Mouse (Mus musculus): ENCODE measurements around the gene Gpr12. TPM values are rescaled to one million over a fixed set of nuclear protein-coding genes. Genes with fewer than 3 reads are reported as not detected.
"Not testable (repeated sequence)": the region's sequence is repeated elsewhere in the genome, so short reads cannot be mapped to it uniquely, and the experiment has no call there.

Gpr12 gene
- polyA plus RNA-seq, 1 experiment from 2014 or later, result not detected

DNA sequence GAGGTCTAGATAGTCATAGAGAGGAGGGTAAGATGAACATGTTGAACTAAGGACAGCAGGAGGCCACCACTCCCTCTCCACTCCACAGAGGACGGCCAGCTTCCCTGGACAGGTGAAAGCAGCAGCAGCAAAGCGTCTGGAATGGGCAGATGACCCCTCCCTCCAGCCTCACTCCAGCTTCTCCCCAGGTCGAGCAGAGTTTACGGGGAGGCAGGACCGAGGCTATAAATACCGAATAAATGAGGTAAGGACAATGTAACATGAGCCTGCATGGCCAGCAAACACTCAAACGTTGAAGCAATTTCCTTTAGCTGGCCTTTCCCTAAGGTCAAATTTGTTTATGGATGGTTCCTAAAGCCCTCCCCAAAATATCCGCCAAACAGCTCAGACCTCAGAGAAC, 26.0 kb upstream of the Gpr12 start:
- no peak overlapping the region for H3K9ac ChIP-seq (ENCODE audit: low read depth, low read length)
- no peak overlapping the region for H3K27ac ChIP-seq (ENCODE audit: low read depth, low read length)
- no peaks in the 10 kb centered on the region for H3K4me1 ChIP-seq (ENCODE audit: control insufficient read depth, insufficient read depth, low read length)
- H3K36me3 ChIP-seq (ENCODE audit: control insufficient read depth, insufficient read depth, low read length), result no peaks in the 10 kb centered on the region
- no peaks in the 10 kb centered on the region for H3K9me3 ChIP-seq (replicated peaks; ENCODE audit: control insufficient read depth, low read length)
- no peaks in the 10 kb centered on the region for H3K27me3 ChIP-seq (ENCODE audit: control insufficient read depth, insufficient read depth, low read length)
- H3K4me3 ChIP-seq (ENCODE audit: low read depth, low read length), result no peak overlapping the region
- WGBS (ENCODE audit: insufficient replicate concordance), result 37% methylated on average over 8 of the region's 8 CpGs
- no peak overlapping the region for H3K4me2 ChIP-seq
- no peak for ATAC-seq (replicated peaks; ENCODE audit: insufficient number of reproducible peaks, low FRiP score, low TSS enrichment)

DNA sequence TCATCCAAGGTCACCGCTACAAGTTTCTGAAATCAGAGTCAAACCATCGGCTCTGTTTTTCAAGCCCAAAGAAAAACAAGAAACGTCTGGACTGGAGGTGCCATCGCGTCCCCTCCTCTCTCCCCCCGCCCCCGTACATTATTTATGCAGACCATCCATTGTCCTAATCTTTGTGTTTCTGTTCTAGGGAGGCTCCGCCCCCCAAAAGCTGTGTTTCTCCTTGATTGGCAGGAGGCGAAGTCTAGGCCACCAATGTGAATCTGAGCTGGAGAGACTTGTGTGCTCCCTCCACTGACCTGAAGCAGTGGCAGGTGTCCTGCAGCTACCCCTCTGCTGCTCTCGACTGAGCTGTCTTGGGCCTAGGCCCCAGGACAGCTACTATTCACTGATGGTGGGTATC, 24.6 kb upstream of the Gpr12 start:
- no peak overlapping the region for H3K27ac ChIP-seq (ENCODE audit: low read depth, low read length)
- 62% methylated on average over 10 of the region's 10 CpGs for WGBS (ENCODE audit: insufficient replicate concordance)
- no peak for ATAC-seq (replicated peaks; ENCODE audit: insufficient number of reproducible peaks, low FRiP score, low TSS enrichment)

DNA sequence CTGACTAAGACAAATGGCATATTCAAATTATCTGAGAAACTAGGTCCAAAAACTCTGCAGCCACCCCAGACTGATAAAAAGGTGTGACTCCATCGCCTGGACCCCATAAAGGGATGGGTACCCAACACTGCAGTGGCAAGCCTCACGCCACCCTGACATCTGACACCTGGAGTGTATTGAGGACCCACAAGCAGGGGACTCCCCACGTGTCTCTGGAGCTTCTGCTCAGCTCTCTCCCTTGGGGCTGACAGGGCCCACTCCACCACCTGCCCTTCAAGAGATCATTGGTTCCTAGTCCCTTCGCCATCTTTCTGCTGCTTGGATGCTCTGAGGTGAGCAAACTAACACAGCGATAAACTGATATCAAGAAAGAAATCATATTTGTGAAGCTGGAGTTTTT, 22.8 kb upstream of the Gpr12 start:
- no peak for ATAC-seq (replicated peaks; ENCODE audit: insufficient number of reproducible peaks, low FRiP score, low TSS enrichment)
- H3K27ac ChIP-seq (ENCODE audit: low read depth, low read length), result no peak overlapping the region
- no peaks in the 10 kb centered on the region for H3K36me3 ChIP-seq (ENCODE audit: control insufficient read depth, insufficient read depth, low read length)
- H3K9me3 ChIP-seq (replicated peaks; ENCODE audit: control insufficient read depth, low read length), result no peaks in the 10 kb centered on the region
- no peak overlapping the region for H3K9ac ChIP-seq (ENCODE audit: low read depth, low read length)
- WGBS (ENCODE audit: insufficient replicate concordance), result 68% methylated on average over 5 of the region's 5 CpGs
- H3K4me3 ChIP-seq (ENCODE audit: low read depth, low read length), result no peak overlapping the region
- no peak overlapping the region for H3K4me2 ChIP-seq
- no peaks in the 10 kb centered on the region for H3K27me3 ChIP-seq (ENCODE audit: control insufficient read depth, insufficient read depth, low read length)
- no peaks in the 10 kb centered on the region for H3K4me1 ChIP-seq (ENCODE audit: control insufficient read depth, insufficient read depth, low read length)

More for the DNA sequence above, 24.6 kb upstream of the Gpr12 start:
- H3K4me2 ChIP-seq, result no peak overlapping the region
- H3K27me3 ChIP-seq (ENCODE audit: control insufficient read depth, insufficient read depth, low read length), result no peaks in the 10 kb centered on the region
- no peak overlapping the region for H3K4me3 ChIP-seq (ENCODE audit: low read depth, low read length)
- H3K36me3 ChIP-seq (ENCODE audit: control insufficient read depth, insufficient read depth, low read length), result no peaks in the 10 kb centered on the region
- H3K4me1 ChIP-seq (ENCODE audit: control insufficient read depth, insufficient read depth, low read length), result no peaks in the 10 kb centered on the region
- H3K9me3 ChIP-seq (replicated peaks; ENCODE audit: control insufficient read depth, low read length), result no peaks in the 10 kb centered on the region
- H3K9ac ChIP-seq (ENCODE audit: low read depth, low read length), result no peak overlapping the region

GRCm38 (mm10) chr5:146606895-146607294, 21.9 kb upstream of the Gpr12 start:
- Histone ChIP-seq H3K4me2 (no peak overlapping the region), H3K36me3 (ENCODE audit: control insufficient read depth, insufficient read depth, low read length) (no peaks in the 10 kb centered on the region), H3K27me3 (ENCODE audit: control insufficient read depth, insufficient read depth, low read length) (no peaks in the 10 kb centered on the region), H3K9me3 (replicated peaks; ENCODE audit: control insufficient read depth, low read length) (no peaks in the 10 kb centered on the region), H3K4me1 (ENCODE audit: control insufficient read depth, insufficient read depth, low read length) (no peaks in the 10 kb centered on the region), H3K9ac (ENCODE audit: low read depth, low read length) (no peak overlapping the region), H3K27ac (ENCODE audit: low read depth, low read length) (no peak overlapping the region), H3K4me3 (ENCODE audit: low read depth, low read length) (no peak overlapping the region)
- ATAC-seq (replicated peaks; ENCODE audit: insufficient number of reproducible peaks, low FRiP score, low TSS enrichment), result no peak
- WGBS (ENCODE audit: insufficient replicate concordance), result 87% methylated on average over 5 of the region's 5 CpGs

GRCm38 (mm10) chr5:146606221-146606620, 21.2 kb upstream of the Gpr12 start:
- WGBS (ENCODE audit: insufficient replicate concordance), result 68% methylated on average over 5 of the region's 5 CpGs
- Histone ChIP-seq H3K9me3 (replicated peaks; ENCODE audit: control insufficient read depth, low read length) (no peaks in the 10 kb centered on the region; the same call in 1 of the 2 replicates), H3K4me2 (no peak overlapping the region), H3K4me3 (ENCODE audit: low read depth, low read length) (no peak overlapping the region), H3K27ac (ENCODE audit: low read depth, low read length) (no peak overlapping the region), H3K9ac (ENCODE audit: low read depth, low read length) (no peak overlapping the region), H3K27me3 (ENCODE audit: control insufficient read depth, insufficient read depth, low read length) (no peaks in the 10 kb centered on the region), H3K4me1 (ENCODE audit: control insufficient read depth, insufficient read depth, low read length) (no peaks in the 10 kb centered on the region), H3K36me3 (ENCODE audit: control insufficient read depth, insufficient read depth, low read length) (no peaks in the 10 kb centered on the region)
- ATAC-seq (replicated peaks; ENCODE audit: insufficient number of reproducible peaks, low FRiP score, low TSS enrichment), result no peak

DNA sequence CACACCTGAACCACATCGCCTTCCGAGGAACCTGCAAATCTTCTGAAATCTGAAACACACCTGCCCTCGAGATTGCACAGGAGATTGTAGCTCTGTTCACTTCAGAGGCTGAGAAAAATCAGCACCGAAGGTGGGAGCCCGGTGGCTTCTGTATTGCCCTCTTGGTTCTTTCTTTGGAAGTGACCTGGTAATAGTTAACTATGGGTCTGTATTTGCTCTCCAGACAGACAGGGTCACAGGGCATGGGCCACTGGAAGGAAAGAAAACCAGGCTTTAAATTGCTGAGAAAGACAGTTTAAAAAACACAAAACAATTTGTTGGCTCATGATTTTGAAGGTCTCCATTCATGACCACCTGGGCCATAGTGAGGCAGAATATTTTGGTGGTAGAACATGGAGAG, 14.9 kb upstream of the Gpr12 start:
- ATAC-seq (replicated peaks; ENCODE audit: insufficient number of reproducible peaks, low FRiP score, low TSS enrichment), result no peak
- no peaks in the 10 kb centered on the region for H3K4me1 ChIP-seq (ENCODE audit: control insufficient read depth, insufficient read depth, low read length)
- H3K27ac ChIP-seq (ENCODE audit: low read depth, low read length), result no peak overlapping the region
- no peaks in the 10 kb centered on the region; the same call in 1 of the 2 replicates for H3K9me3 ChIP-seq (replicated peaks; ENCODE audit: control insufficient read depth, low read length)
- 79% methylated on average over 5 of the region's 5 CpGs for WGBS (ENCODE audit: insufficient replicate concordance)
- no peaks in the 10 kb centered on the region for H3K27me3 ChIP-seq (ENCODE audit: control insufficient read depth, insufficient read depth, low read length)
- H3K36me3 ChIP-seq (ENCODE audit: control insufficient read depth, insufficient read depth, low read length), result no peaks in the 10 kb centered on the region
- H3K9ac ChIP-seq (ENCODE audit: low read depth, low read length), result no peak overlapping the region
- no peak overlapping the region for H3K4me3 ChIP-seq (ENCODE audit: low read depth, low read length)
- H3K4me2 ChIP-seq, result no peak overlapping the region

GRCm38 (mm10) chr5:146599216-146599615, 14.2 kb upstream of the Gpr12 start:
- not testable (repeated sequence) for H3K9ac ChIP-seq (ENCODE audit: low read depth, low read length); H3K36me3 ChIP-seq (ENCODE audit: control insufficient read depth, insufficient read depth, low read length); H3K4me2 ChIP-seq; H3K4me3 ChIP-seq (ENCODE audit: low read depth, low read length); ATAC-seq (replicated peaks; ENCODE audit: insufficient number of reproducible peaks, low FRiP score, low TSS enrichment); H3K4me1 ChIP-seq (ENCODE audit: control insufficient read depth, insufficient read depth, low read length); H3K9me3 ChIP-seq (replicated peaks; ENCODE audit: control insufficient read depth, low read length); H3K27ac ChIP-seq (ENCODE audit: low read depth, low read length); H3K27me3 ChIP-seq (ENCODE audit: control insufficient read depth, insufficient read depth, low read length)
- 80% methylated on average over 7 of the region's 7 CpGs for WGBS (ENCODE audit: insufficient replicate concordance)

GRCm38 (mm10) chr5:146598215-146599119, 13.4 kb upstream of the Gpr12 start:
- Histone ChIP-seq H3K9me3 (replicated peaks; ENCODE audit: control insufficient read depth, low read length) (no peaks in the 10 kb centered on the region; the same call in 1 of the 2 replicates), H3K27me3 (ENCODE audit: control insufficient read depth, insufficient read depth, low read length) (no peaks in the 10 kb centered on the region), H3K36me3 (ENCODE audit: control insufficient read depth, insufficient read depth, low read length) (no peaks in the 10 kb centered on the region), H3K4me2 (no peak overlapping the region), H3K4me3 (ENCODE audit: low read depth, low read length) (no peak overlapping the region), H3K27ac (ENCODE audit: low read depth, low read length) (no peak overlapping the region), H3K4me1 (ENCODE audit: control insufficient read depth, insufficient read depth, low read length) (no peaks in the 10 kb centered on the region), H3K9ac (ENCODE audit: low read depth, low read length) (no peak overlapping the region)
- no peak; the same call in 1 of the 2 replicates for ATAC-seq (replicated peaks; ENCODE audit: insufficient number of reproducible peaks, low FRiP score, low TSS enrichment)
- WGBS (ENCODE audit: insufficient replicate concordance), result 84% methylated on average over 27 of the region's 27 CpGs

DNA sequence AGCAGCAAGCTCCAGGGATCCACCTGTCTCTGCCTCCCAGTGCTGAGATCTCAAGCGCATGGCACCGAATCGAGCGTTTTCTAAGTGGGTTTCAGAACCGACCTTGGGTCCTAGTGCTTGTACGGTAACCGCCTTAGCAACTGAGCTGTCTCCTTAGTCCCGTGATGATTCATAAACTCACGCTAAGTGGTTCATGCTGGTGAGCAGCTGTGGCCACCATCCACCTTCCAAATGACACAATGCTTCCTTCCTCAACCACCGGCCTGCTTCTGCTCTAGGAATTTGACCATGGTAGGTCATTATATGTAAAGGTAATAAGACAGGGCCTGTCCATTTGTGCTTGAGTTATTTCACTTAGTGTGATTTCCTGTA, 12.4 kb upstream of the Gpr12 start:
- Histone ChIP-seq H3K27ac (ENCODE audit: low read depth, low read length) (no peak overlapping the region), H3K36me3 (ENCODE audit: control insufficient read depth, insufficient read depth, low read length) (no peaks in the 10 kb centered on the region), H3K4me1 (ENCODE audit: control insufficient read depth, insufficient read depth, low read length) (no peaks in the 10 kb centered on the region), H3K9ac (ENCODE audit: low read depth, low read length) (no peak overlapping the region), H3K4me2 (no peak overlapping the region), H3K9me3 (replicated peaks; ENCODE audit: control insufficient read depth, low read length) (no peaks in the 10 kb centered on the region; the same call in 1 of the 2 replicates), H3K4me3 (ENCODE audit: low read depth, low read length) (no peak overlapping the region), H3K27me3 (ENCODE audit: control insufficient read depth, insufficient read depth, low read length) (no peaks in the 10 kb centered on the region)
- ATAC-seq (replicated peaks; ENCODE audit: insufficient number of reproducible peaks, low FRiP score, low TSS enrichment), result no peak
- WGBS (ENCODE audit: insufficient replicate concordance), result 84% methylated on average over 10 of the region's 10 CpGs

Measured in heart, embryonic 11.5 days (tissue).